Mouse (Mus musculus) heart, embryonic 13.5 days (tissue): ENCODE results near the gene Thoc5. TPM values are rescaled to one million over a fixed set of nuclear protein-coding genes. Genes with fewer than 3 reads are reported as not detected.

Experiments used
- ATAC-seq: fragments of 200-750 bp; cut with Nextera tagmentation; 2 replicates; pipeline ENCODE4 v1.8.0; 2017; ENCODE audit warnings: moderate TSS enrichment; ENCODE audit not compliant: insufficient number of reproducible peaks, low FRiP score, low TSS enrichment; ENCODE audit errors: extremely low read depth
- H3K27ac ChIP-seq: fragments of 300-500 bp; sonication (generic); replicated peaks from 2 replicates; pipeline ENCODE4 v1.5.1; 2015; ENCODE audit warnings: moderate library complexity, mild to moderate bottlenecking, inconsistent platforms
- H3K27me3 ChIP-seq: fragments of 300-500 bp; sonication (generic); replicated peaks from 2 replicates; pipeline ENCODE4 v1.6.1; 2015; ENCODE audit warnings: mild to moderate bottlenecking, inconsistent platforms
- H3K36me3 ChIP-seq: fragments of 300-500 bp; sonication (generic); 2 replicates; pipeline ENCODE4 v1.6.1; 2015; ENCODE audit warnings: mild to moderate bottlenecking, inconsistent platforms
- H3K4me1 ChIP-seq: fragments of 300-500 bp; sonication (generic); 2 replicates; pipeline ENCODE4 v1.6.1; 2015; ENCODE audit warnings: inconsistent platforms
- H3K4me2 ChIP-seq: fragments of 300-500 bp; sonication (generic); 2 replicates; pipeline ENCODE4 v1.6.1; 2015; ENCODE audit warnings: inconsistent platforms, mild to moderate bottlenecking, moderate library complexity
- H3K4me3 ChIP-seq: fragments of 300-500 bp; sonication (generic); 2 replicates; pipeline ENCODE4 v1.5.1; 2015; ENCODE audit warnings: moderate library complexity, mild to moderate bottlenecking, inconsistent platforms
- H3K9ac ChIP-seq: fragments of 300-500 bp; sonication (generic); 2 replicates; pipeline ENCODE4 v1.6.1; 2015; ENCODE audit warnings: inconsistent platforms, mild to moderate bottlenecking, moderate library complexity
- H3K9me3 ChIP-seq: fragments of 300-500 bp; sonication (generic); 2 replicates; pipeline ENCODE4 v1.6.1; 2016; ENCODE audit warnings: inconsistent platforms
- WGBS: fragments of 180-500 bp; shearing (Covaris S2); methylation state at CpG from one replicate; pipeline ENCODE4 v1.1.7; 2015; ENCODE audit warnings: mixed read lengths; 5-methylcytosine and 5-hydroxymethylcytosine counted together
- polyA plus RNA-seq: library from polyadenylated mRNA; unstranded; fragments of >200 nt; fragmentation: Nextera tagmentation; extraction: Ambion mirVana; gene quantifications from 2 replicates; pipeline ENCODE4 v1.2.1, GENCODE M21; 2015

Gene Thoc5
- polyA plus RNA-seq, 1 experiment from 2014 or later: 24.4 TPM

DNA sequence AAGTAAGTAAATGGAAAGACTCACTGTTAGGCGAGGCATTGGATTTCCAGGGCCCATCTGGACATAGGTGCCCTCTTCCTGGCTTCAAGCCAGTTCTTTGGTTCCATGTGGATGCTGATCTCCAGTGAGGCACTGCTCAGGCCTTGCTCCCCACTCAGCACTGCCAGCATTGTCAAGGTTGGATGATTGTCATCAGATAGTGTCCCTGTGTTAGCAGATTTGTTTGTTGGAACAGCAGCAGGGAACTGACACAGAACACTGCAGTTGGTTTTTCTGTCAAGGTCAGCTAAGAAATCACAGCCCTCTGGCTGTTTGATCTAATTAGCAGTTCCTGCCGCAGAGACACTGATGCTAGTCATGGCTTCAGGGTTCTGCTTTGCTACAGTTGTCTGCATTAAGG, 26.2 kb downstream of the Thoc5 start:
- 84% methylated on average over 2 of the region's 2 CpGs for WGBS
- H3K4me3 ChIP-seq: no peak overlapping the region
- no peaks in the 10 kb centered on the region for H3K27me3 ChIP-seq
- no peaks in the 10 kb centered on the region for H3K4me1 ChIP-seq
- no peak overlapping the region for H3K9ac ChIP-seq
- no peak for ATAC-seq
- no peaks in the 10 kb centered on the region for H3K9me3 ChIP-seq
- H3K4me2 ChIP-seq: no peak overlapping the region
- no peak overlapping the region for H3K27ac ChIP-seq
- H3K36me3 ChIP-seq: peaks cover 99% of the 10 kb centered on the region

DNA sequence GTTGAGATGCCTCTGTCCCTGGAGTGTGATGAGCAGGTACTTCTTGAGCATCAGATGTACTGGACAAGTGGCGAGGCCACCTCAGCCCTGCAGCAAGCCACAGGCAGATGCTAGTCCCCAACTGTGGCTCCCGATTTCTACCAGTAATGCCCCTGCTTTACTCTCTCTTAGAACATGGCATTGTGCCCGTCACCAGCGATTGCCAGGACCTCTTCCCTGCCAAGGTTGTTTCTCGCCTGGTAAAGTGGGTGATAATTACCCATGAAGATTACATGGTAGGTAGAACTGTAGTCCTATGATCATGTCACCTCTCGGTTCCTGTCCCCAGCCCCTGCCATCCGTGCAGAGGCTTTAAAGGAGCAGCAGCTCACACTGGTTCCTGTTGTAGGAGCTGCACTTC, 26.6 kb downstream of the Thoc5 start:
- H3K36me3 ChIP-seq: peaks cover 99% of the 10 kb centered on the region
- WGBS: 83% methylated on average over 7 of the region's 7 CpGs

DNA sequence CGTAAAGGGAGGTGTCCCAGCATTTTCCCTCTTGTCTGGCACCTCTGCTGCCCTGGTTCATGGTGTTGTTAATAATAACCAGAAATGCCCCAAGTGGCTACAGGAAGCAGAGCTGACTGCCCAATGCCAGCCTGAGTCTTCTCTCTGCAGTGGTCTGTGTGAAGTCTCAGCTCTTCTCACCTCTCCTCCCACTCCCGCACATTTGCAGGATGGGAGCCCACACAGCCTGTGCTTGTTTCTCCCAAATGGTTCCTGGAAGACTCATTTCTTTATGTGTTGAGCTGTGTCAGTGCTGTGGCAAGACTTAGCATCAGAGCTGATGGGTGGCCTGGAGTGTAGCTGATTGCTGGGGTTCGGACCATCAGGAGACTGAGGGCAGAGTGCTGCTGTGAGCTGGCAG, 32.1 kb downstream of the Thoc5 start:
- Histone ChIP-seq H3K27me3 (no peaks in the 10 kb centered on the region), H3K9ac (peak overlapping the region; percentile 19; the same call in 1 of the 2 replicates), H3K36me3 (peaks cover 81% of the 10 kb centered on the region), H3K9me3 (no peaks in the 10 kb centered on the region), H3K4me3 (no peak overlapping the region), H3K27ac (no peak overlapping the region), H3K4me2 (no peak overlapping the region), H3K4me1 (peaks cover 54% of the 10 kb centered on the region)
- 73% methylated on average over 3 of the region's 3 CpGs for WGBS
- no peak for ATAC-seq

More for the DNA sequence above, 26.6 kb downstream of the Thoc5 start:
- Histone ChIP-seq H3K27me3 (no peaks in the 10 kb centered on the region), H3K9ac (no peak overlapping the region), H3K9me3 (no peaks in the 10 kb centered on the region), H3K4me1 (peaks cover 4% of the 10 kb centered on the region; the same call in 1 of the 2 replicates), H3K4me2 (no peak overlapping the region), H3K4me3 (no peak overlapping the region), H3K27ac (no peak overlapping the region)
- no peak for ATAC-seq

DNA sequence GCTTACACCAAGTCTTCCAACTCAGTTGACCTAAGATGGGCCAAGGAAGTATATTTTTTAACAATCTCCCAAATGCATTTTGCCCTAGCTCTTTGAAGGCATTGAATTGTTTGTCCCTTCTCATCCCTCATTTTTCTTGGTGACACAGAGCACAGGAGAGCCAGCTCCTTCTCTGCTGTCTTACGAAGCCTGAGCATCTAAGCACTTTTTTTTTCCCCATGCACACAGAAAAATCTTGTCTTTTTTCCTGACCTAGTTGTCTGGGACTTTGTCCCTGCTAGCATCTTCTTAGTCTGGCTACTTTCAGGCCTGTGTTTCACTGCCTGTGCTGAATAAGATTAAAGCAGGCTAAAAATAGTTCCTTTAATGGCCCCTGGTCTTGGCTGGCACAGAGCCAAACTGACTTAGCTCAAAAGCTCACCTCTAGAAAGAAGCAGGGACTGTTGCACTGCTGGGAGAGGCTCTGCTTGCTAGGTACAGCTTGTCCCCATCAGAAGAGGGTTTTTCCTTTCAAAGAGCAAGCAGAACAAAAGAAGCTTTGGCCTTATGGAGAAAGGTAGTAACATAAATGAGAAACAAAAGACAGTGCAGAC, 36.0 kb downstream of the Thoc5 start:
- Histone ChIP-seq H3K27me3 (no peaks in the 10 kb centered on the region), H3K27ac (peak overlapping the region; percentile 89), H3K4me3 (no peak overlapping the region), H3K4me2 (peak overlapping the region; percentile 27), H3K36me3 (peaks cover 42% of the 10 kb centered on the region), H3K9me3 (no peaks in the 10 kb centered on the region), H3K9ac (peak overlapping the region; percentile 58; the same call in 1 of the 2 replicates), H3K4me1 (peaks cover 57% of the 10 kb centered on the region)
- ATAC-seq: no peak
- WGBS: 29% methylated on average over 1 of the region's 1 CpGs

DNA sequence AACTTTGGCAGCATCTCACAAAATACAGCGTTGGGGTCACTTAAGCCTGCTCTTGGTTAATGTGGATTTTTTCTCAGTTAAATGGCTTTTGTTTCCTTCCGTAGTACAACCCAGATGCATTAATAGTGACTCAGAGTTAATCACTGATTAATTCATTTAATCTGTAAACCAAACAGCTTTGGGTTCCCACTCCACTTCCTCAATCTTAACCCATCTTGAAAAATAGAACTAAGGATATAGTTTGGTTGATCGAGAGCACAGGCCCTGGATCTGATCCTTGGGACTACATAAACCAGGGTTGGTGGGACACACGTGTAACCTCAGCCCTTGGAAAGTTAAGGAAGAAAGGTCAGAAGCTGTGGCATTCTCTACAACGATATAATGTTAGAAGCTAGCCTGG, 41.1 kb downstream of the Thoc5 start:
- 81% methylated on average over 5 of the region's 5 CpGs for WGBS
- no peak overlapping the region for H3K27ac ChIP-seq
- no peak overlapping the region for H3K4me3 ChIP-seq
- H3K27me3 ChIP-seq: no peaks in the 10 kb centered on the region
- no peak overlapping the region for H3K4me2 ChIP-seq
- ATAC-seq: no peak
- no peak overlapping the region for H3K9ac ChIP-seq
- peaks cover 13% of the 10 kb centered on the region for H3K4me1 ChIP-seq
- no peaks in the 10 kb centered on the region for H3K9me3 ChIP-seq
- no peaks in the 10 kb centered on the region for H3K36me3 ChIP-seq

DNA sequence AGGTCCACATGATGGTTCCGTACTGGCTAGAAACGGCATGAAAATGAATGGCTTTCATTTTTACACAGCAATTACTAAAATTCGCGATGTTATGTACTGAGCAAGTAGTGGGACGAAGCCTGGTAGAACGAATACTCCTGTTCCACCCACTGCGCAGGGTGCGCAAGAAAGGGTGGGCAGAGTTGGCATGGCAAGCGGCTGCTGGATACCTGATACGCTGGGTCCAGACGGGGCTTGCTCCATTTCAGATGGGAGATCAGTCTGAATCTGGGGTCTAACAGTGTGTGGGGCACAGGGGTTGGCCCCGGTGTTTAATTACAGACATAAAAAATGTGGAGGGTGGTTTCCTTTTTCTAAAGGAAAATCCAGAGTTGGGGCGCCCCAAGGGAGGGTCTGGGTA, 51.4 kb downstream of the Thoc5 start:
- Histone ChIP-seq H3K4me1 (peaks cover 24% of the 10 kb centered on the region), H3K4me2 (peak overlapping the region; percentile 90), H3K36me3 (no peaks in the 10 kb centered on the region), H3K9ac (no peak overlapping the region), H3K27me3 (peaks cover 92% of the 10 kb centered on the region), H3K27ac (no peak overlapping the region), H3K9me3 (no peaks in the 10 kb centered on the region), H3K4me3 (peak overlapping the region; percentile 59)
- no peak for ATAC-seq
- 47% methylated on average over 13 of the region's 13 CpGs for WGBS

DNA sequence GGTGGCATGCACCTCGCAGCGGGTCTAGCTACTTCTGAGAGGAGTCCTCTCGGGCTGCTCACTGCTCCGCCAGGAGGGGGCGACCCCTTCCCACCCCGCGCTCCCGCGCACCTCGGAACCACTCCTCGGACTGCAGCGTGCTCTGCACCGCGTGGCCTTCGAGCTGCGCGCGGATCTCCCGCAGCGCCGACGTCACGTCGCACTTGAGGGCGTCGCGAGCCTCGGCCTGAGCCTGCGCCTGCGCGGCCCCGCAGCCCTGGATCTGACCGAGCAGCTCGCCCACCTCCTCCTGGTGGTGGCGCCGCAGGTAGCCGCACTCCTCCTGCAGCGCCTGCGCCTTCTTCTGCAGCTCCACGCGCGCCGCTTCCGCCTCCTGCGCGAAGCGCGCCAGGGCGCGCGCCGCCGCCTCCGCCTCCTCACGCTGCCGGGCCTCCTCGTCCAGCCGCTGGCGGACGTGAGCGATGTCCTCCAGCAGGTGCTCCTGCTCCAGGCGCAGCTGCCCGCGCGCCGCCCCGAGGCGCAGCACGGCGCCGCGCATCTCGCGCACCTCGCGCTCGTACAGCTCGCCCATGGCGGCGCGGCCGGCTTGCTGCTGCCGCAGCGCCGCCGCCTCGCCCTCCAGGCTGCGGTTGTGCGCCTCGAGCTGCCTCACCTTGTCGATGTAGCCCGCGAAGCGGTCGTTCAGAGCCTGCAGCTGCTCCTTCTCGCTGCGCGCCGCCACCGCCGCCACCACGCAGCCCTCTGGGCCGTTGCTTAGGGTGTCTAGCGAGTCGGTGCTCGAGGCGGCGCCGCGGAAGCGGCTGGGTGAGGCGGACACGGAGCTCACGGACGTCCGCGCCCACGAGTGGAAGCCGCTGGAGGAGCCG, 52.1 kb downstream of the Thoc5 start:
- peaks cover 96% of the 10 kb centered on the region for H3K27me3 ChIP-seq
- H3K4me3 ChIP-seq: peak overlapping the region; percentile 59
- H3K9ac ChIP-seq: peak overlapping the region; percentile 63
- peak overlapping the region; percentile 90 for H3K4me2 ChIP-seq
- no peaks in the 10 kb centered on the region for H3K36me3 ChIP-seq
- H3K27ac ChIP-seq: no peak overlapping the region
- under 1% methylated on average over 110 of the region's 120 CpGs for WGBS
- ATAC-seq: no peak
- no peaks in the 10 kb centered on the region for H3K9me3 ChIP-seq
- peaks cover 24% of the 10 kb centered on the region for H3K4me1 ChIP-seq

DNA sequence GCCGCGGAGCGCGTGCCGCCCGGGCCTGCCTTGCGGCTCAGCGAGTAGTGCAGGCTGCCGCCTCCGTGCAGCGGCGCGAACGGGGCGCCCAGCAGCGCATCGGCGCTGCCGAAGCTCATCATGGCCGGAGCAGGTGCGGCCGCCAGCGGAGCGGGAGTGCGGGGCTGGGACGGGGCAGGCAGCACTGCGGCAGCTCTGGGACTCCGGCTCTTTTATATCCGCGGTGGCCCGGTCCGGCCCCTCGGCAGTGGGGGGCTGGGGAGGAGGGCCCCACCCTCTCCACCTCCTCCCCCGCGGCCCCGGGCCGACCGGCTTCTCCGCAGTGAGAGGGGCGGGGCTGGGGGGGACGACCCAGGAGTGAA, 52.7 kb downstream of the Thoc5 start, which contains the start of gene Nefh:
Nefh (minus strand) TSS at position 252 of the 362 bp plus-strand sequence.
- H3K4me2 ChIP-seq: peak within 1 kb of the TSS; percentile 90
- H3K9me3 ChIP-seq: no peaks in the 10 kb centered on the region
- H3K36me3 ChIP-seq: no peaks in the 10 kb centered on the region
- ATAC-seq: no peak
- peaks cover 24% of the 10 kb centered on the region for H3K4me1 ChIP-seq
- H3K4me3 ChIP-seq: peak within 1 kb of the TSS; percentile 59
- no peak within 1 kb of the TSS for H3K27ac ChIP-seq
- peak within 1 kb of the TSS; percentile 63 for H3K9ac ChIP-seq
- peaks cover 96% of the 10 kb centered on the region for H3K27me3 ChIP-seq
- WGBS: 2% methylated on average over 38 of the region's 41 CpGs

DNA sequence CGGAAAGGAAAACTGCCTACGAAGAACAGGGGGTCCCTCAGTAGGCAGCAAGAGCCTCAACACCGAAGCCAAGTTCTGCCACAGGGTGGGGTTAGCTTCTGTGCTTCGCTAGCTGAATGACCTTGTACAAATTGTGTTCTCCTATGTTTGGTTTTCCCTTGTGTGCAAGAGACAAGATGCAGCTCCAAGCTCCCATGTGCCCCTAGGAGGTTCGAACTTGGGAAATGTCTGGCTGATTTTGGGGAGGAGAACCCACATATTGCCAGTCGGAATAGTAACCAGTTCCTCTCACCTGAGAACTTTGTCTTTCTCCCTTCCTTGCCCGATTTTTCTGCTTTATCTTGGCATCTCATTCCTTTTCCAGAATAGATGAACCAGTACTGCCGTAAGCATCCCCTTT, 53.7 kb downstream of the Thoc5 start:
- peak overlapping the region; percentile 21 for H3K4me2 ChIP-seq
- WGBS: 39% methylated on average over 8 of the region's 8 CpGs
- 0 out of 2 replicates have a peak overlapping the region, but pooled peaks have one; percentile 8 for H3K4me3 ChIP-seq
- H3K9me3 ChIP-seq: no peaks in the 10 kb centered on the region
- ATAC-seq: no peak
- no peak overlapping the region for H3K9ac ChIP-seq
- H3K36me3 ChIP-seq: no peaks in the 10 kb centered on the region
- H3K27ac ChIP-seq: no peak overlapping the region
- peaks cover 28% of the 10 kb centered on the region for H3K4me1 ChIP-seq
- peaks cover 100% of the 10 kb centered on the region for H3K27me3 ChIP-seq

DNA sequence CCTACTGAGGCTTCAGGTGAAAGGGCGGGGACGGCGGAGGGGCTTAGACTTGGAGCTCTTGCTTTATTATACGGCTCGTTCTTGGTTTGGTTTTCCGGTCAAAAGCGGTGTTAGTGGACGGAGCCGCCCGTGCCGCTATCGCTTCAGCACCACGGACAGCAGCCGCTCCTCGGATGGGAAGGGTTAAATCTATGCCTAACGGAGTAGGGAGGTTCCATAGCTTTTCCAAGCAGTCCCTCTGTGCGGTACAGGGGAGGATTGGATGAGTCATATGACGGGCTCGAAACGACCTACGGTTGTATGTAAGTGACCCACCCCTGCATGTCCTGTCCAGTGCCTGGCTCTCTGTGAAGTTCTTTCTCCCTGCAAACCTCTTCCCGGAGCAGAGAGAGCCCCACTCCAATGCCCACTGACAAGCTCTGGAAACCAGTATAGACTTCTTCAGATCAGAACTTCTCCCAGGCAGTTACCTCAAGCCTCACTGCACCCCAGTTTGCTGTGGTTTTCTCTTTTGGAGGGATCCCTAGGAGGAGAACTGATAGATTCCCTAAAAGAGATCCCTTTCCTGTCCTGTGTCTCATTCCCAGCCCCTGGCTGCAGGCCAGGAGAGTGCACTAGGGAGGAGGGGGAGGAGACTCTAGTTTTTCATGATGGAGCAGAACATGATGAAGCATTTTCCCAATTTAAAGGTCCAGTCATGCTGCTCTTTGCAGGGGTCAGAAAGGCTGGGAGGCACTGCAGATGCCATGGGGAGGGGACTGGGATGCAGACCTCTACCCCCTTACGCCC, 54.3 kb downstream of the Thoc5 start:
- Histone ChIP-seq H3K27me3 (peaks cover 100% of the 10 kb centered on the region), H3K9ac (no peak overlapping the region), H3K4me1 (peaks cover 28% of the 10 kb centered on the region), H3K9me3 (no peaks in the 10 kb centered on the region), H3K4me2 (peak overlapping the region; percentile 21), H3K27ac (no peak overlapping the region), H3K4me3 (0 out of 2 replicates have a peak overlapping the region, but pooled peaks have one; percentile 8), H3K36me3 (no peaks in the 10 kb centered on the region)
- WGBS: 6% methylated on average over 23 of the region's 23 CpGs
- ATAC-seq: no peak

DNA sequence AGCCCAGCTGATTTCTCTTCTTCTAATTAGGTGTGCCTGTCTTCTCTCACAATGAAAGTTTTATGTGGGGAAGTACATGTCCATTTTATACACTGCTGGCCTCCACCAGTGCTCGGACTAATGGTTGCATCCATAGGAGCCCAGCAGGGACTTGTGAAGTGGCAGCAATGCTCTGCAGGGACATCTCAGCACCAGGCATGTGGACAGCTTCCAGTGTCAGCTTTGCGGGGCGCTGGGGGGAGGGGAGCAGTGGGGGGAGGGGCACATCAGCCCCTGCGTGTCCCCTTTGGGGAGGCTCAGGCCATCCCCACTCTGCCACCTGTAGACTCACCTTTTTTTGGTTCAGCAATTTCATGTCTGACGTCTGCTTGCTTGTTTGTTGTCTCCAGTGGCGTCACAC, 58.3 kb downstream of the Thoc5 start:
- peaks cover 10% of the 10 kb centered on the region; the same call in 1 of the 2 replicates for H3K4me1 ChIP-seq
- H3K4me2 ChIP-seq: no peak overlapping the region
- ATAC-seq: no peak
- 2% methylated on average over 6 of the region's 6 CpGs for WGBS
- no peak overlapping the region for H3K27ac ChIP-seq
- H3K36me3 ChIP-seq: no peaks in the 10 kb centered on the region
- H3K4me3 ChIP-seq: no peak overlapping the region
- H3K9ac ChIP-seq: no peak overlapping the region
- no peaks in the 10 kb centered on the region for H3K9me3 ChIP-seq
- peaks cover 97% of the 10 kb centered on the region for H3K27me3 ChIP-seq
